Mouse (Mus musculus) hindbrain, embryonic 16.5 days (tissue): ENCODE measurements at regions not wholly inside any gene's neighbourhood (a gene's known extent, or its start where the extent isn't known, plus 50 kb on each side); places are given as distances from the start of the nearest gene placed in this dataset.

Source experiments
- ATAC-seq: fragments of 200-750 bp; cut with Nextera tagmentation; 2 replicates; pipeline ENCODE4 v1.8.0; 2017; ENCODE audit warnings: moderate TSS enrichment, moderate library complexity
- H3K27ac ChIP-seq: fragments of 300-500 bp; sonication (generic); 2 replicates; pipeline ENCODE4 v1.5.1; 2014; ENCODE audit warnings: low read depth, mild to moderate bottlenecking, control low read depth, low read length, moderate library complexity
- H3K27me3 ChIP-seq: fragments of 300-500 bp; sonication (generic); replicated peaks from 2 replicates; pipeline ENCODE4 v1.6.1; 2014; ENCODE audit warnings: low read length; ENCODE audit not compliant: control insufficient read depth, insufficient read depth
- H3K36me3 ChIP-seq: fragments of 300-500 bp; sonication (generic); 2 replicates; pipeline ENCODE4 v1.6.1; 2014; ENCODE audit warnings: mild to moderate bottlenecking, low read length, moderate library complexity, mixed read lengths; ENCODE audit not compliant: control insufficient read depth, insufficient read depth
- H3K4me1 ChIP-seq: fragments of 300-500 bp; sonication (generic); 2 replicates; pipeline ENCODE4 v1.6.1; 2014; ENCODE audit warnings: low read depth, low read length; ENCODE audit not compliant: control insufficient read depth, insufficient read depth
- H3K4me2 ChIP-seq: fragments of 300-500 bp; sonication (generic); 2 replicates; pipeline ENCODE4 v1.6.1; 2014; ENCODE audit warnings: mild to moderate bottlenecking, low read length, control low read depth, moderate library complexity
- H3K4me3 ChIP-seq: fragments of 300-500 bp; sonication (generic); 2 replicates; pipeline ENCODE4 v1.5.1; 2014; ENCODE audit warnings: mild to moderate bottlenecking, low read length, control low read depth, moderate library complexity
- H3K9ac ChIP-seq: fragments of 300-500 bp; sonication (generic); 2 replicates; pipeline ENCODE4 v1.6.1; 2014; ENCODE audit warnings: low read depth, mild to moderate bottlenecking, control low read depth, low read length, moderate library complexity
- H3K9me3 ChIP-seq: fragments of 300-500 bp; sonication (generic); 2 replicates; pipeline ENCODE4 v1.6.1; 2014; ENCODE audit warnings: mild to moderate bottlenecking, low read length, moderate library complexity; ENCODE audit not compliant: control insufficient read depth
- WGBS: fragments of 180-500 bp; shearing (Covaris S2); extraction: QIAGEN DNeasy Blood & Tissue Kit; methylation state at CpG from one replicate; pipeline ENCODE4 v1.1.7; 2014; 5-methylcytosine and 5-hydroxymethylcytosine counted together

DNA sequence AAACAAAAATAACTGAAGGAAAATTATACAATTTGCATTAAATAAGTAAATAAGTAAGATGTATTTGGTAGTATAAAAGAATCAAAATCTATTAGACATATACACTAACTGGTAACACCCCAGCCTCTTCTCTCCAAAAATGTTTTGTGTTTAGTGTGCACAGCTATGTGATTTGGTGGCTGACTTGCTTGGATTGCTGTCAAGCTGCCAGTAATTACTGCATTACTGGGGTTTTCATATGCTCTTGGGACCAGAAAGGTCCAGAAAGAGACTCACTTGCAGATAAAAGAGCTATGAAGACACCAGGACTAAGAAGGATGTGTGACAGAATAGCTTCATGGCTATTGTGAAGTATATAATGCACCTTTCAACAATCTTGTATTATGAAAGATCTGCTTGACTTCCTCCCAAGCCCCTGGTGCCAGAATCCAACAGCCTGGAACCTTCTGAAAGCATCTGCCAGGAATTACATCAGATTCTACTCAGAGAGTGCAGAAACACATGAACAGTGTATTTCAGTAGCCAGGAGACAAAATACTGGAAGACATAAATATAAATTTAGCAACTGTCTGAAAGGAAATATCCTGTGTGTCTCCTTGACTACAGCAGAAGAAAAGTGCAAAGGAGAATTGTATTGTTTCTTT, 5132.6 kb downstream of the 9330182O14Rik start:
- no peaks in the 10 kb centered on the region for H3K9me3 ChIP-seq
- no peaks in the 10 kb centered on the region for H3K4me1 ChIP-seq
- H3K4me2 ChIP-seq: no peak overlapping the region
- H3K36me3 ChIP-seq: no peaks in the 10 kb centered on the region
- no peaks in the 10 kb centered on the region for H3K27me3 ChIP-seq
- H3K4me3 ChIP-seq: no peak overlapping the region
- H3K27ac ChIP-seq: no peak overlapping the region
- peak; percentile 61; the same call in 1 of the 2 replicates for ATAC-seq
- no peak overlapping the region for H3K9ac ChIP-seq

DNA sequence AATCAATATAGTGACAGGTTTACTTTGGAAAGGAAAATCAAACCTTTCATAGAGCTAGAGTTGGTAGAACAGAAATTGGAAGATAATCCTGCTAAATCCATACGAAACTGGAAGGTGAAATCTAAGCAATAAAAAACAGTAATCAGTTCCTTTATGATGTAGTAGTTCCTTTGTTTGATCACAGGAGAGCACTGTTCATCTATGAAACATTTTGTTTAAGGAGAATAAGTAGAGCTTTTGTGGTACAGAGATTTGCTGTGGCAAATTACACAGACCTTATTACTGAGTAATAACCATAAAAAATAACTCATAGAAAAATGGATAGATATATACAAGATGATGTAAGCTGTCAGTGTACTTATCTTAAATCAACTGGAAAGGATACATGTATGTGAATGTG, 5139.5 kb downstream of the 9330182O14Rik start:
- Histone ChIP-seq H3K36me3 (no peaks in the 10 kb centered on the region), H3K9ac (no peak overlapping the region), H3K9me3 (no peaks in the 10 kb centered on the region), H3K27me3 (no peaks in the 10 kb centered on the region), H3K4me1 (no peaks in the 10 kb centered on the region), H3K4me3 (no peak overlapping the region), H3K4me2 (no peak overlapping the region), H3K27ac (no peak overlapping the region)
- WGBS: 66% methylated on average over 1 of the region's 1 CpGs
- ATAC-seq: peak; percentile 81; the same call in 1 of the 2 replicates

DNA sequence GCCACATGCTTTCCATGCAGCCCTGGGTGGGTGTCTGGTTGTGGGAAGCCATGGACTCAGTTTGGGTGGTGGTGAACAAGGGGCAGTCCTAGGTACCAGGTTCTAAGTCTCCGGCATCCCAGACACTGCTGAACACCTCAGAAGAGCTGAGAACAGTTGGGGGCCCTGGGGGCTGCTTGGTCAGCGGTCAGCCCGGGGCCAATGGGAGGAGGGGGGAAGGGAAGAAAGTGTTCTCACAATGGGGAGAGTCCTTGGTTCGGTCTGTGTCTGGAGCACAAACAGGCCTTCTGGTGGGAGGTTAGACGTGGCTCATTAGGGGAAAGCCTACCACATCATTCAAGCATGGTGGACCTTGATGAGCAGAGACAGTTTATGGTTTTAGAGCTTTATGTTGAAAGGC, 5187.5 kb downstream of the 9330182O14Rik start:
- Histone ChIP-seq H3K36me3 (no peaks in the 10 kb centered on the region), H3K4me2 (no peak overlapping the region), H3K9me3 (no peaks in the 10 kb centered on the region), H3K9ac (no peak overlapping the region), H3K4me1 (no peaks in the 10 kb centered on the region), H3K27me3 (no peaks in the 10 kb centered on the region), H3K27ac (no peak overlapping the region), H3K4me3 (no peak overlapping the region)
- WGBS: 82% methylated on average over 5 of the region's 5 CpGs
- no peak for ATAC-seq

DNA sequence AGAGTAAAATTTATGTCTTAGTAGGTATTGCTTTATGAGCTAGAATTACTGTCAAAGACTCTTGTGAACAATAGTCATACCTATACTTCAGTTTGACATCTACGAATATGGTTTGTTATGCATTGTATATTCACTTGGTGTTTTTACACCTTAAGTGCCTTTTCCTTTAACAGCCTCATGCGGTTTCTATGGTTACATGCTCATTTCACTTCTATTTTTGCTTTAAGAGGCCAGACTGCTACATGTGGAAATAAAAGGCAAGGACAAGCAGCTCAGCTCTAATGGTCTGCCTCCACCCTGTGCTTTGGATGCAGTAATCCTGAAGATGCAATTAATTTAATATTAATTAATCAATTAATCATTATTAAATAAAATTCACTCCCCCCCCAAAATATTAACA, 5216.3 kb downstream of the 9330182O14Rik start:
- Histone ChIP-seq H3K4me3 (no peak overlapping the region), H3K36me3 (no peaks in the 10 kb centered on the region), H3K4me2 (no peak overlapping the region), H3K27ac (no peak overlapping the region), H3K27me3 (no peaks in the 10 kb centered on the region), H3K4me1 (no peaks in the 10 kb centered on the region), H3K9me3 (no peaks in the 10 kb centered on the region), H3K9ac (no peak overlapping the region)
- ATAC-seq: 0 out of 2 replicates have a peak, but pooled peaks have one; percentile 42
- WGBS: 84% methylated on average over 2 of the region's 2 CpGs
